Mouse (Mus musculus) limb, embryonic 11.5 days (tissue): ENCODE results near the gene Arpp19. TPM values are rescaled to one million over a fixed set of nuclear protein-coding genes. Genes with fewer than 3 reads are reported as not detected.

Experiments used
- ATAC-seq: fragments of 200-750 bp; cut with Nextera tagmentation; 2 replicates; pipeline ENCODE4 v1.8.0; 2017; ENCODE audit warnings: low read depth; ENCODE audit not compliant: insufficient number of reproducible peaks, low FRiP score, low TSS enrichment
- DNase-seq: peaks from one replicate; pipeline ENCODE4 v3.0.0-alpha.2; 2015; ENCODE audit warnings: low spot score
- H3K27ac ChIP-seq: fragments of 300-500 bp; sonication (generic); replicated peaks from 2 replicates; pipeline ENCODE4 v1.5.1; 2014; ENCODE audit warnings: low read depth, mild to moderate bottlenecking, low read length
- H3K27me3 ChIP-seq: fragments of 300-500 bp; sonication (generic); 2 replicates; pipeline ENCODE4 v1.6.1; 2014; ENCODE audit warnings: mild to moderate bottlenecking, low read length, mixed read lengths; ENCODE audit not compliant: control insufficient read depth, insufficient read depth
- H3K36me3 ChIP-seq: fragments of 300-500 bp; sonication (generic); 2 replicates; pipeline ENCODE4 v1.6.1; 2014; ENCODE audit warnings: mild to moderate bottlenecking, low read length, moderate library complexity, mixed read lengths; ENCODE audit not compliant: control insufficient read depth, insufficient read depth
- H3K4me1 ChIP-seq: fragments of 300-500 bp; sonication (generic); 2 replicates; pipeline ENCODE4 v1.6.1; 2014; ENCODE audit warnings: low read length, mixed read lengths; ENCODE audit not compliant: control insufficient read depth, insufficient read depth
- H3K4me2 ChIP-seq: fragments of 300-500 bp; sonication (generic); 2 replicates; pipeline ENCODE4 v1.6.1; 2014; ENCODE audit warnings: low read depth, mild to moderate bottlenecking, moderate library complexity; ENCODE audit not compliant: severe bottlenecking
- H3K4me3 ChIP-seq: fragments of 300-500 bp; sonication (generic); 2 replicates; pipeline ENCODE4 v1.5.1; 2014; ENCODE audit warnings: low read depth, low read length
- H3K9ac ChIP-seq: fragments of 300-500 bp; sonication (generic); 2 replicates; pipeline ENCODE4 v1.6.1; 2014; ENCODE audit warnings: mild to moderate bottlenecking, low read length
- H3K9me3 ChIP-seq: fragments of 300-500 bp; sonication (generic); 2 replicates; pipeline ENCODE4 v1.6.1; 2016; ENCODE audit warnings: low read length; ENCODE audit not compliant: control insufficient read depth
- whole genome bisulfite sequencing: fragments of 180-500 bp; shearing (Covaris S2); extraction: QIAGEN DNeasy Blood & Tissue Kit; methylation state at CpG from one replicate; pipeline ENCODE4 v1.1.7; 2014; 5-methylcytosine and 5-hydroxymethylcytosine counted together
- polyA plus RNA-seq: library from polyadenylated mRNA; unstranded; fragments of >200 nt; fragmentation: Nextera tagmentation; extraction: Ambion mirVana; gene quantifications from 2 replicates; pipeline ENCODE4 v1.2.1, GENCODE M21; 2014

Gene Arpp19
- polyA plus RNA-seq, 1 experiment from 2014 or later: 387 TPM

DNA sequence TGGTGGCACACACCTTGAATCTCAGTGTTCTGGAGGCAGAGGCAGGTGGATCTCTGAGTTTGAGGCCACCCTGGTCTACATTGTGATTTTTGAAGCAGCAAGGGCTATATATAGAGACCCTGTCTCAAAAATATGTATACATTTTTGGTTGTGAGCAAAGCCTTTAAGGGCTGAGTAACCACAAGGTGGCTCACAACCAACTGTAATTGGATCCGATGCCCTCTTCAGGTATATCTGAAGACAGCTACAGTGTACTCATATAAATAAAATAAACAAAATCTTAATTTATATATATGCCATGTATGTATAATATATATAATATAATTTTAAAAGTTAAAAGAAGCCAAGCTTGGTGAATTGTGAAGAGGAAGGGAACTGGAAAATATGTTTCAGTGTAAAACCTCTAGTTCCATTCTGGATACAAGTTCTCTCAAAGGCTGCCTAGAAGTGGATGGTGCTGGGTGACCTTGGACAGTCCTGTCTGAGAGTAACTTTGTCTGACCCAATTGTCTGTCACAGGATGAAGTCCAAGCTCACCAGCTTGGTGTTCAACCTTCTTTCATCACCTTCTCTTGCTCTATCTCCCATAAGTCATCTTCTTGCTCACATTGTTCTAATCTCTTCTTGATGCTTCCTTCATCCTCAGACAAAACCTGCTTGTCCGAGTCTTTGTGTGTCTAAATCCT lies 4.6 kb downstream of the Arpp19 start:
- ATAC-seq (no peak), DNase-seq (peak; percentile 6)
- 0 out of 2 replicates have a peak, but pooled peaks cover 2% of the 10 kb centered on the region for H3K36me3 ChIP-seq
- H3K9me3 ChIP-seq: no peaks in the 10 kb centered on the region
- no peak overlapping the region for H3K27ac ChIP-seq
- no peak overlapping the region for H3K9ac ChIP-seq
- H3K4me1 ChIP-seq: peaks cover 3% of the 10 kb centered on the region; the same call in 1 of the 2 replicates
- H3K4me2 ChIP-seq: no peak overlapping the region
- 89% methylated on average over 2 of the region's 2 CpGs for WGBS
- no peak overlapping the region for H3K4me3 ChIP-seq
- no peaks in the 10 kb centered on the region for H3K27me3 ChIP-seq

DNA sequence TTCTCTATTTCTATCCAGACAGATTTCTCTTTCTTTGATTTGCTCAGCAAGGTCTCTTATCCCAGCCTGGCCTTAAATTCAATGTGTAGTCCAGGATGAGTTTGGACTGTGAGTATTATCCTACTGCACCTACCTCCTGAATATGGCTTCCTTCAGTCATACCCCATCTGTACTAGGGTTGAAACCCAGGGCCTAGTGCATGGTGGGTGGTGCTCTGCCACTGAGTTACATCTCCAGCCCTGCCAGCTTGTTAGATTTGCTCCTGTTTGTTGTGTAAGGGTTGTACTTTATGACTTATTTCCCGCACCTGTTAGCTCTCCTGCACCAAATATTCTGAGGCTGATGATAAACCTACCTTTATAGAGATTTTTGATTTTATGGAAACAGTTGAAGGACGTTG lies 5.8 kb downstream of the Arpp19 start:
- 89% methylated on average over 2 of the region's 2 CpGs for WGBS
- DNase-seq: peak; percentile 13
- no peak overlapping the region for H3K27ac ChIP-seq

DNA sequence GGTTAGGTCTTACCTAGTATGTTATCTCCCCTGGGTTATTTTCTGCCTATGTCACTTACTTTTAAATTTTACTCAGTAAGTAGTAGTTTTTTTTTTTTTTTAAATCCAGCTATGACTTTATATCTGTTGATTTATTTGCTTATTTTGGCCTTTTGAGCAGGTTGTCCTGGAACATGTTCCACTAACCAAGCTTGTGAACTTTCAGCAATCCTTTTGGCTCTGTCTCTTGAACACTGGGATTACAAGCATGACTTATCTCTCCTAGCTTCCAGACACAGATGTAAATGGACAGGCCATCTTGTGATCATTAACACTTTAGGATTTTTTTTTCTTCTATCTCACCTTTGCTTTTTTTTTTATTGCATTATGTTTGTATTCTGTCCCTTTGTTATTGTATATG lies 9.7 kb downstream of the Arpp19 start:
- Histone ChIP-seq H3K4me1 (no peaks in the 10 kb centered on the region), H3K36me3 (no peaks in the 10 kb centered on the region), H3K9ac (no peak overlapping the region), H3K4me2 (no peak overlapping the region), H3K27ac (no peak overlapping the region), H3K27me3 (no peaks in the 10 kb centered on the region), H3K9me3 (no peaks in the 10 kb centered on the region), H3K4me3 (no peak overlapping the region)
- DNase-seq (no peak), ATAC-seq (no peak)

More for the DNA sequence above, 5.8 kb downstream of the Arpp19 start:
- H3K4me2 ChIP-seq: no peak overlapping the region
- no peak for ATAC-seq
- H3K9ac ChIP-seq: no peak overlapping the region
- H3K9me3 ChIP-seq: no peaks in the 10 kb centered on the region
- peaks cover 3% of the 10 kb centered on the region; the same call in 1 of the 2 replicates for H3K4me1 ChIP-seq
- H3K36me3 ChIP-seq: 0 out of 2 replicates have a peak, but pooled peaks cover 2% of the 10 kb centered on the region
- no peak overlapping the region for H3K4me3 ChIP-seq
- H3K27me3 ChIP-seq: no peaks in the 10 kb centered on the region

DNA sequence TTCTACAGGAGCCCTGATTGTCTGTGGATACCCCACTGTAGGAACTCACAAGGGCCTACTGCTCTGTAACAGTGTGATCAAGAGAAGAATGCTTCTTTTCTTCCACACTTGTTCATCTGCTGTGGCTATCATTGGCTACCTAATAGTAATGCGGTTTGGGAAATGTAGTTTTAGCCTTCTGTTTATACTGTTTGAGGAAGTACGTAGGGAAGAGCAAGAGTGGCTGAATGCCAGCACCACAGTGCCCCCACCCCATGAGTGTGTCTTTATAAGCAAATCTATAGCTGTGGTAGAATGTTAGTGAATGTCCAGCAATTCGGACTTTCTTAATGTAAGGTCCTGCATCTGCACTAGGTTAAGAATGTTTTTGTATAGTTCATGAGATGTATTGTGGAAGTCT lies 11.7 kb downstream of the Arpp19 start:
- ATAC-seq (no peak), DNase-seq (no peak)
- no peak overlapping the region for H3K27ac ChIP-seq

DNA sequence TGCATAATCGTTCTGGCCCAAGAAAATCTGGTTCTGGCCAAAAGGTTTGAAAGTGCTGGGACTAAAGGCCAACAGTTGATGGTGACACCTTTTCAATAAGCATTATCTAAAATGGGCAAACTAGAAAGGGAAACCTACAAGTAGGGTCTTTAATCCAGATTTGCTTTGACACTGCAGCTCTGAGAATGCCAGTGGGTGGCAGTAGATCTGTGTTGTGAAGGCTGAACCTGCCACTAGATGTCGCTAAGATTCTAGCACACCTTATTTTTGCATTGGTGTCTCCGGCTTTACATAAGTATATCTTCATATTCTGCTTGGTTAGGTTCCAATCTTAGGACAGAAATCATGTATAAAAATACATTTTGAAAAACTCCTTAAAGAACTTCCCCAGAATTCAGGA lies 12.6 kb downstream of the Arpp19 start:
- H3K4me3 ChIP-seq: no peak overlapping the region
- WGBS: 42% methylated on average over 3 of the region's 3 CpGs
- DNase-seq (peak; percentile 66), ATAC-seq (no peak)
- no peak overlapping the region for H3K4me2 ChIP-seq
- no peaks in the 10 kb centered on the region for H3K9me3 ChIP-seq
- no peak overlapping the region for H3K9ac ChIP-seq
- H3K36me3 ChIP-seq: no peaks in the 10 kb centered on the region
- no peak overlapping the region for H3K27ac ChIP-seq
- H3K4me1 ChIP-seq: no peaks in the 10 kb centered on the region
- no peaks in the 10 kb centered on the region for H3K27me3 ChIP-seq

More for the DNA sequence above, 11.7 kb downstream of the Arpp19 start:
- no peak overlapping the region for H3K4me3 ChIP-seq
- no peaks in the 10 kb centered on the region for H3K27me3 ChIP-seq
- no peaks in the 10 kb centered on the region for H3K4me1 ChIP-seq
- H3K36me3 ChIP-seq: no peaks in the 10 kb centered on the region
- H3K9me3 ChIP-seq: no peaks in the 10 kb centered on the region
- 82% methylated on average over 3 of the region's 3 CpGs for WGBS
- no peak overlapping the region for H3K4me2 ChIP-seq
- H3K9ac ChIP-seq: no peak overlapping the region

DNA sequence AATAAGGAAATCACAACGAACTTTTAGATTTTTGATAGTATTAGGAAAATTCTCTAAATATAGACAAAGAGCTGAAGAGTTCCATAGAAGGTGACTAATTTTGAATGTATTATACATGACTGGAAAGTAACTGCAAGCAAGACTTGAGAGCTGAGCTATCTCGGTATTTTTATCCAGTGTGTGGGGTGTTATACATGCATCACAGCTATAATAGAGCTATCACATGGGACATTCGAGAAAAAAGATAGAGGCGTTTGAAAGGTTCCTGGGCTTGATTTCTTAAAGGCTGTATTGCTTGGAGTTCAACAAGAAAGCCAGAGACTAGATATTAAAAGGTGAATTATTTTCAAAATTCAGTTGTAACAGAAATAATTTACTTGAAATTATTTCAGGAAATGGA lies 14.4 kb downstream of the Arpp19 start:
- WGBS: 95% methylated on average over 4 of the region's 4 CpGs
- Histone ChIP-seq H3K4me2 (no peak overlapping the region), H3K36me3 (no peaks in the 10 kb centered on the region; the same call in 1 of the 2 replicates), H3K4me3 (no peak overlapping the region), H3K9ac (no peak overlapping the region), H3K27ac (no peak overlapping the region), H3K9me3 (no peaks in the 10 kb centered on the region), H3K27me3 (no peaks in the 10 kb centered on the region), H3K4me1 (no peaks in the 10 kb centered on the region)
- no peak for ATAC-seq
- no peak for DNase-seq

DNA sequence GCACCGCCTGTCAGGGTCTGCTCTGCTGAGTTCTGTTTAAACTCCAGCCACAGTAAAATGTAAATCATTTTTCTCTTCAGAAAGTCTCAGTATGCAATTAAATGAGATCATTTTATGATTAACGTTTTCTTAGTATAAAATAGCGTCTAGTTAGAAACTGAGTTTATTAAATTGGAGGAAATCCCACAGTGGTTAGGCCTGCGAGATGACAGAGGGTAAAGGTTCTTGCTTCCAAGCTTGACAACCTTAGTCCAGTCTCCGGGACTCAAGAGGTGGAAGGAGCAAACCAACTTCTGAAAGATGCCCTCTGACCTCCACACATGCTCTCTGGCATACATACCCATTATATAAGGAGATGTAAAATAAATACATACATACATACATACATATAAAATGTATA lies 17.6 kb downstream of the Arpp19 start:
- no peak for ATAC-seq
- Histone ChIP-seq H3K36me3 (no peaks in the 10 kb centered on the region; the same call in 1 of the 2 replicates), H3K27ac (no peak overlapping the region), H3K9me3 (no peaks in the 10 kb centered on the region), H3K4me2 (no peak overlapping the region), H3K4me1 (no peaks in the 10 kb centered on the region), H3K27me3 (no peaks in the 10 kb centered on the region), H3K4me3 (no peak overlapping the region), H3K9ac (no peak overlapping the region)
- 92% methylated on average over 5 of the region's 5 CpGs for WGBS
- DNase-seq: no peak

DNA sequence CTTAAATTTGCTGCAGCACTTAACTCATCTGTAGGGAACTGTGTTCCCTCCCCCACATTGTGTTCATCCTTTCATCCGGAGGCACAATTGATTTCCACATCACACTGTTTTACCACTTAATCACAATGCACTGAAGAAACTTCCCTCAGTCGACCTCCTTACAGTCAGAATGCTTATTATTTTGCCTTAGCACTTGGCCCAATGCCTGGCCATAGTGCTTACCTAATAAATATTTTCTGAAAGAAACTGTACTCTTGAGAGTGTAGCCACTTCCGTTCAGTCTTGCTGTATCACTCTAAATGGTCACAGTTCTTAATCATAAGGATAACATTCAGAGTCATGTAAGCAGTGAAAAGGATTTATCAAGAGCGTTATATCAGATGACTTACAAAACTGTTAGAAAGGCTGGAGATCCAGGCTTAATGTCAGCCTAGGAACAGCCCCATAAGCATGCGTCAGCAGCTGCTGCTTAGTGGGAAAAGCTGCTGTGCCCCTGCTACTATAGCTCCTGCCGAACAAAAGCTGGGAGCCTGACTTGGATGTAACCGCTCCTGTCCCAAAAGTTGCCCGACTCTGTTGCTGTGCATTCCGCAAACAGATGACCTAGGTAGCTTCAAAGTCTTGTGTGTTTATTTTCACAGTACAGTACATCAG lies 27.4 kb downstream of the Arpp19 start:
- ATAC-seq: no peak

More for the DNA sequence above, 27.4 kb downstream of the Arpp19 start:
- Histone ChIP-seq H3K4me2 (no peak overlapping the region), H3K9me3 (no peaks in the 10 kb centered on the region), H3K36me3 (no peaks in the 10 kb centered on the region), H3K4me1 (no peaks in the 10 kb centered on the region), H3K27ac (no peak overlapping the region), H3K9ac (no peak overlapping the region), H3K4me3 (no peak overlapping the region), H3K27me3 (no peaks in the 10 kb centered on the region)
- no peak for DNase-seq
- 80% methylated on average over 9 of the region's 9 CpGs for WGBS
